ENCODE assay signal across 13 mouse cellular contexts in the genomic region with DNA sequence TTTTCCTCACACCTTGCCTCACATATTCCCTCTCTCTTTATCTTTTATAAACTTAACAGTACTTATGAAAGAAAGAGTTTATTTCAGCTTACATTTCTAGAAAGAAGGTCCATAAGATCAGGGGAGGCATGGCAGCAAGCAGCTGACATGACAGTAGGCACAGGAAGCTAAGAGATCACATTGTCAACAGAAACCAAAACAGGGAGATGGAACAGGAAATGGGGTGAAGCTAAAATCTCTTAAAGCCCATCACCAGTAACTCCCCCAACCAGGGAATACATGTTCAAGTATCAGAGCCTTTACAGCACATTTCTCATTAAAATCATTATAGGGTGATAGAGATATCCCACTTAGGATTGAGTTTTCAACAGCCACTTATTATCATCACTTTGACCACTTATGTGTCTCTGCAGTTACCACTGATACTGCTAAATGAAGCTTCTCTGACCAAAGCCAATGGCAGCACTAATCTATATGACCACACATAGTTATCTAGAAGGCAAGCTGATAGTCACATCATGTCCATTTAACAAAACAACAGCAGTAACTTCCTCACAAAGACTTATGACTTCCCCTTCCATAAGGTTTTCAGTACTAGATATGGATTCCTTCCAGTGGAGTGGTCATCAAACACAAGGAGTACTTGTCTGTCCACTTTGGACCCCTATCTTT.
"Had no signal": no experiment of that assay in that cellular context is flagged by ENCODE, and none has a peak within 500 bp of the region (broad histone marks: within the 10 kb centered on the region; RNA-seq: fewer than 3 reads in every experiment).

No protein-coding gene starts in this region.

- H3K9ac ChIP-seq: kidney, embryonic 15.5 days; neural tube, embryonic 15.5 days had no signal

- H3K4me1 ChIP-seq: kidney, embryonic 15.5 days; limb, embryonic 10.5 days; neural tube, embryonic 15.5 days had no signal

- H3K27me3 ChIP-seq: kidney, embryonic 15.5 days; neural tube, embryonic 15.5 days had no signal

- H3K4me3 ChIP-seq: kidney, embryonic 15.5 days; limb, embryonic 10.5 days; myocyte; neural tube, embryonic 15.5 days had no signal

- H3K27ac ChIP-seq: kidney, embryonic 15.5 days; limb, embryonic 10.5 days; neural tube, embryonic 15.5 days had no signal

- H3K9me3 ChIP-seq: kidney, embryonic 15.5 days; limb, embryonic 10.5 days; neural tube, embryonic 15.5 days had no signal

- ATAC-seq: lung, postnatal 0 days had no signal

- H3K36me3 ChIP-seq: kidney, embryonic 15.5 days; limb, embryonic 10.5 days; neural tube, embryonic 15.5 days had no signal

- DNase-seq: kidney, adult 18-20 months; kidney, postnatal 14 days; lung, adult 2 months; lung, postnatal 36 days; midbrain, embryonic 14.5 days; right cerebral cortex, adult 18-20 months; right cerebral cortex, postnatal 25 days; thymus, postnatal 4 days had no signal

- H3K4me2 ChIP-seq: kidney, embryonic 15.5 days; neural tube, embryonic 15.5 days had no signal
